ENCODE assay signal across 28 mouse cellular contexts in the genomic region with DNA sequence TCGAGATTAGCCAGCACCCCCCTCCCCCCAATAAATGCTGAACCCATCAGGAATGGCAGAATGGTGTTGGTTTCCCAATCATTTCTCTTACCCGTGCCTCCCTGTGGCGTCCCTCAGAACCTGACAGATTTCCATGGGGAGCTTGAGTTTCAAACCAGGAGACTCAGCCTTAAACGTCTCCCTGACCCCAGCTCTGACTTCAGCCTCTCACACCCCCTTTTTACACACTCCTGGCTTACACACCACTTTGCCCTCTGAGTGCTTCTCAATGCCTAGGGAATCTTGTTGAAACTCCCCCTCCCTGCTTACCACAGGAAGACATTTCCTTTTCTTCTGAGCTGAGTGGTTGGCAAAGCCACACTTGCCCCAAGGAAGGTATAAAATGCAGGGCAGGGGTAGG.
"Had no signal": no experiment of that assay in that cellular context is flagged by ENCODE, and none has a peak within 500 bp of the region (broad histone marks: within the 10 kb centered on the region; RNA-seq: fewer than 3 reads in every experiment).

No protein-coding gene starts in this region.

- H3K9me3 ChIP-seq: embryonic facial prominence, embryonic 10.5 days; embryonic facial prominence, embryonic 12.5 days; embryonic facial prominence, embryonic 13.5 days; embryonic facial prominence, embryonic 15.5 days; forebrain, embryonic 10.5 days; forebrain, embryonic 12.5 days; forebrain, embryonic 13.5 days; forebrain, embryonic 15.5 days had no signal

- H3K4me1 ChIP-seq: embryonic facial prominence, embryonic 10.5 days; embryonic facial prominence, embryonic 12.5 days; embryonic facial prominence, embryonic 15.5 days; forebrain, embryonic 10.5 days; forebrain, embryonic 12.5 days; forebrain, embryonic 13.5 days; forebrain, embryonic 15.5 days had no signal

- H3K4me2 ChIP-seq: embryonic facial prominence, embryonic 12.5 days; embryonic facial prominence, embryonic 13.5 days; embryonic facial prominence, embryonic 15.5 days; forebrain, embryonic 12.5 days; forebrain, embryonic 13.5 days; forebrain, embryonic 15.5 days had no signal

- DNase-seq: cerebellum, adult 2 months; cerebellum, adult 8-10 months; cerebellum, adult 9-10 months; cerebellum, adult 9-11 months; cerebellum, postnatal 10 days; cerebellum, postnatal 14 days; cerebellum, postnatal 25 days; cerebellum, postnatal 36 days; embryo, embryonic 11 days; forebrain, postnatal 0 days; gastrocnemius, adult 2 months; gastrocnemius, postnatal 10 days; gastrocnemius, postnatal 14 days; gastrocnemius, postnatal 25 days; gastrocnemius, postnatal 36 days; heart, adult 18-20 months; heart, adult 2 months had no signal

- H3K27ac ChIP-seq: embryonic facial prominence, embryonic 10.5 days; embryonic facial prominence, embryonic 12.5 days; embryonic facial prominence, embryonic 13.5 days; embryonic facial prominence, embryonic 15.5 days; forebrain, embryonic 10.5 days; forebrain, embryonic 12.5 days; forebrain, embryonic 13.5 days; forebrain, embryonic 15.5 days; gastrocnemius, adult 2 months; heart, adult 2 months had no signal

- H3K27me3 ChIP-seq: embryonic facial prominence, embryonic 12.5 days; embryonic facial prominence, embryonic 13.5 days; embryonic facial prominence, embryonic 15.5 days; forebrain, embryonic 12.5 days; forebrain, embryonic 13.5 days; forebrain, embryonic 15.5 days had no signal

- H3K4me3 ChIP-seq: embryonic facial prominence, embryonic 10.5 days; embryonic facial prominence, embryonic 12.5 days; embryonic facial prominence, embryonic 13.5 days; embryonic facial prominence, embryonic 15.5 days; erythroblast, embryonic 14.5 days; forebrain, embryonic 10.5 days; forebrain, embryonic 12.5 days; forebrain, embryonic 13.5 days; forebrain, embryonic 15.5 days; gastrocnemius, adult 2 months; heart, adult 2 months had no signal

- H3K9ac ChIP-seq: embryonic facial prominence, embryonic 12.5 days; embryonic facial prominence, embryonic 13.5 days; embryonic facial prominence, embryonic 15.5 days; forebrain, embryonic 12.5 days; forebrain, embryonic 13.5 days; forebrain, embryonic 15.5 days; forebrain, postnatal 0 days had no signal

- ATAC-seq: forebrain, embryonic 13.5 days; forebrain, embryonic 14.5 days; forebrain, embryonic 15.5 days; forebrain, embryonic 16.5 days; forebrain, postnatal 0 days had no signal

- H3K36me3 ChIP-seq: embryonic facial prominence, embryonic 10.5 days; embryonic facial prominence, embryonic 12.5 days; embryonic facial prominence, embryonic 13.5 days; embryonic facial prominence, embryonic 15.5 days; forebrain, embryonic 10.5 days; forebrain, embryonic 12.5 days; forebrain, embryonic 15.5 days had no signal
